Mouse (Mus musculus): ENCODE measurements around the gene Tuba1a. TPM values are rescaled to one million over a fixed set of nuclear protein-coding genes. Genes with fewer than 3 reads are reported as not detected.

Gene Tuba1a
- polyA plus RNA-seq, 1 experiment from 2014 or later, result 895 TPM

Other genes with a start within 250 kb of the Tuba1a start
- gene Ccdc65, start 245.5 kb downstream of the Tuba1a start, polyA plus RNA-seq (2015; fragmentation: Nextera tagmentation; extraction: Ambion mirVana), result 0.66 and 0.70 TPM in 2 replicates
- 96.8 and 108 TPM in 2 replicates for gene Fkbp11, start 225.5 kb downstream of the Tuba1a start, polyA plus RNA-seq (2015; fragmentation: Nextera tagmentation; extraction: Ambion mirVana)
- gene Arf3, start 190.5 kb downstream of the Tuba1a start, polyA plus RNA-seq (2015; fragmentation: Nextera tagmentation; extraction: Ambion mirVana), result 35.4 and 40.1 TPM in 2 replicates
- 0.09 TPM in 1 of 2 replicates, not detected in the other for gene Wnt10b, start 175.6 kb downstream of the Tuba1a start, polyA plus RNA-seq (2015; fragmentation: Nextera tagmentation; extraction: Ambion mirVana)
- gene Wnt1, start 163.8 kb downstream of the Tuba1a start, polyA plus RNA-seq (2015; fragmentation: Nextera tagmentation; extraction: Ambion mirVana), result not detected in 2 replicates
- gene Ddn, start 144.2 kb downstream of the Tuba1a start, polyA plus RNA-seq (2015; fragmentation: Nextera tagmentation; extraction: Ambion mirVana), result not detected in 2 replicates
- gene Prkag1, start 122.2 kb downstream of the Tuba1a start, polyA plus RNA-seq (2015; fragmentation: Nextera tagmentation; extraction: Ambion mirVana), result 92.2 and 94.6 TPM in 2 replicates
- gene Kmt2d, start 82.5 kb downstream of the Tuba1a start, polyA plus RNA-seq (2015; fragmentation: Nextera tagmentation; extraction: Ambion mirVana), result 7.7 and 7.9 TPM in 2 replicates
- 11.3 and 12.3 TPM in 2 replicates for gene Rhebl1, start 59.2 kb downstream of the Tuba1a start, polyA plus RNA-seq (2015; fragmentation: Nextera tagmentation; extraction: Ambion mirVana)
- gene Dhh, start 55.2 kb downstream of the Tuba1a start, polyA plus RNA-seq (2015; fragmentation: Nextera tagmentation; extraction: Ambion mirVana), result 0.83 and 1.6 TPM in 2 replicates
- gene Lmbr1l, start 35.5 kb downstream of the Tuba1a start, polyA plus RNA-seq (2015; fragmentation: Nextera tagmentation; extraction: Ambion mirVana), result 20.4 and 23.6 TPM in 2 replicates
- gene Tuba1b, start 19.1 kb downstream of the Tuba1a start, polyA plus RNA-seq (2015; fragmentation: Nextera tagmentation; extraction: Ambion mirVana), result 1,159 and 1,322 TPM in 2 replicates
- not detected in 2 replicates for gene Gm49450, start 152 bp downstream of the Tuba1a start, polyA plus RNA-seq (2015; fragmentation: Nextera tagmentation; extraction: Ambion mirVana)
- 295 and 311 TPM in 2 replicates for gene Tuba1c, start 76.2 kb upstream of the Tuba1a start, polyA plus RNA-seq (2015; fragmentation: Nextera tagmentation; extraction: Ambion mirVana)
- 35.0 and 38.4 TPM in 2 replicates for gene Prph, start 101.5 kb upstream of the Tuba1a start, polyA plus RNA-seq (2015; fragmentation: Nextera tagmentation; extraction: Ambion mirVana)
- 20.2 and 25.4 TPM in 2 replicates for gene Troap, start 120.9 kb upstream of the Tuba1a start, polyA plus RNA-seq (2015; fragmentation: Nextera tagmentation; extraction: Ambion mirVana)
- 0.09 and 0.17 TPM in 2 replicates for gene C1ql4, start 134.1 kb upstream of the Tuba1a start, polyA plus RNA-seq (2015; fragmentation: Nextera tagmentation; extraction: Ambion mirVana)
- 45.0 and 45.4 TPM in 2 replicates for gene Dnajc22, start 139.5 kb upstream of the Tuba1a start, polyA plus RNA-seq (2015; fragmentation: Nextera tagmentation; extraction: Ambion mirVana)
- gene Spats2, start 172.2 kb upstream of the Tuba1a start, polyA plus RNA-seq (2015; fragmentation: Nextera tagmentation; extraction: Ambion mirVana), result 18.1 and 20.9 TPM in 2 replicates

Measured in intestine, embryonic 16.5 days (tissue).